Mouse (Mus musculus): ENCODE data around the gene Rhot1.
A peak's percentile ranks its signal among the peaks of the same experiment; 100 is the strongest.

Rhot1 gene

GRCm38 (mm10) chr11:80291004-80291403 lies 82.2 kb downstream of the Rhot1 start:
- no peak for DNase-seq

GRCm38 (mm10) chr11:80292463-80292862 lies 83.6 kb downstream of the Rhot1 start:
- DNase-seq = no peak

- DNase-seq = no peak
Measured at GRCm38 (mm10) chr11:80295066-80295465, 86.2 kb downstream of the Rhot1 start.

- DNase-seq = no peak
Measured at GRCm38 (mm10) chr11:80295785-80296184, 87.0 kb downstream of the Rhot1 start.

- DNase-seq = no peak
Measured at GRCm38 (mm10) chr11:80299513-80300235, 90.9 kb downstream of the Rhot1 start.

- peak; percentile 38 to 40 for DNase-seq
Measured at GRCm38 (mm10) chr11:80300551-80301315, 91.9 kb downstream of the Rhot1 start, which contains the start of gene Rhbdl3. TSS of gene Rhbdl3 (plus strand) at chr11:80300912.

GRCm38 (mm10) chr11:80301316-80302045 lies 92.7 kb downstream of the Rhot1 start:
- peak; percentile 45 to 46 for DNase-seq

GRCm38 (mm10) chr11:80302046-80302390 lies 93.2 kb downstream of the Rhot1 start:
- peak in 1 of 2 experiments; percentile 34 for DNase-seq

GRCm38 (mm10) chr11:80302536-80302935 lies 93.7 kb downstream of the Rhot1 start:
- peak; percentile 79 to 82 for DNase-seq

- DNase-seq = peak; percentile 31 to 36
Measured at GRCm38 (mm10) chr11:80303746-80304145, 94.9 kb downstream of the Rhot1 start.

GRCm38 (mm10) chr11:80304846-80305245 lies 96.0 kb downstream of the Rhot1 start:
- no peak for DNase-seq

- DNase-seq = no peak
Measured at GRCm38 (mm10) chr11:80308537-80308936, 99.7 kb downstream of the Rhot1 start.

GRCm38 (mm10) chr11:80311271-80311670 lies 102.5 kb downstream of the Rhot1 start:
- DNase-seq = no peak

GRCm38 (mm10) chr11:80312049-80312448 lies 103.2 kb downstream of the Rhot1 start:
- no peak for DNase-seq

GRCm38 (mm10) chr11:80312565-80312964 lies 103.7 kb downstream of the Rhot1 start:
- no peak for DNase-seq

GRCm38 (mm10) chr11:80313462-80313861 lies 104.6 kb downstream of the Rhot1 start:
- DNase-seq = no peak

GRCm38 (mm10) chr11:80313944-80314343 lies 105.1 kb downstream of the Rhot1 start:
- no peak for DNase-seq

GRCm38 (mm10) chr11:80315743-80316639 lies 107.2 kb downstream of the Rhot1 start:
- no peak for DNase-seq

Measured in B cell, adult 2 months (primary cell).